Mouse (Mus musculus) heart, adult 2 months (tissue): ENCODE measurements around the gene Ccnd3.

Source experiments
- CTCF ChIP-seq: fragments of 200-600 bp; IDR thresholded peaks from 2 replicates; pipeline ENCODE4 v1.8.1; 2022; ENCODE audit warnings: antibody characterized with exemption, mild to moderate bottlenecking, moderate library complexity
- EP300 ChIP-seq: fragments of 200-500 bp; IDR thresholded peaks from 2 replicates; pipeline ENCODE4 v1.6.1; 2011; ENCODE audit warnings: low read depth, low read length, control low read depth; ENCODE audit not compliant: insufficient read depth
- POLR2A ChIP-seq: fragments of 200-500 bp; IDR thresholded peaks from 2 replicates; pipeline ENCODE4 v1.6.1; 2011; ENCODE audit warnings: mild to moderate bottlenecking, low read depth, low read length, control low read depth; ENCODE audit not compliant: insufficient read depth

GRCm38 (mm10) chr17:47545154-47545553 lies 40.3 kb downstream of the Ccnd3 start:
- no peak for TF ChIP-seq POLR2A
- TF ChIP-seq CTCF: no peak
- TF ChIP-seq EP300: no peak
